Mouse (Mus musculus) spleen, adult 12 weeks (tissue): Measurements from ENCODE around the gene Wdr62.
A peak's percentile ranks its signal among the peaks of the same experiment; 100 is the strongest.
"Not testable (repeated sequence)": the region's sequence is repeated elsewhere in the genome, so short reads cannot be mapped to it uniquely, and the experiment has no call there.

Experiments
- DNase-seq: peaks from one replicate; pipeline ENCODE4 v3.0.0; 2022; ENCODE audit warnings: low spot score

Gene Wdr62

DNA sequence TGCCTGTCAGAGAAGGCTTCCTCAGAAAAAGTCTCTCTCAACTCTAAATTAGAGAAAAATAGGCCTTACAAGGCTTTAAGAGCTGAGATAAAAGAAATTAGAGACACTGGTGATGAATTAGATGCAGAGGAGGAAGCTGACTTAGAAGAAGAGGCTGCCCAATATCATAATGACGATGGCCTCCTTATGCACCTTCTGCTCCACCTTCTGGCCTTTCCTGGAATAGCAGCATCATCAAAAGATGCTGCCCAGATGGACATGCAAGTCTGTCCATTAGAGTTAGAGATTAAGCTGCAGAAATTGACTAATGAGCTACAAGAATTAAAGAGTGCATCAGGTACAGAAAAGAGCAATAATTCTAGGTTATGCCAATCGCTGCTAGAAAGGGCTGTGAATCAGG, 74.8 kb downstream of the Wdr62 start:
- peak; percentile 51 for DNase-seq

DNA sequence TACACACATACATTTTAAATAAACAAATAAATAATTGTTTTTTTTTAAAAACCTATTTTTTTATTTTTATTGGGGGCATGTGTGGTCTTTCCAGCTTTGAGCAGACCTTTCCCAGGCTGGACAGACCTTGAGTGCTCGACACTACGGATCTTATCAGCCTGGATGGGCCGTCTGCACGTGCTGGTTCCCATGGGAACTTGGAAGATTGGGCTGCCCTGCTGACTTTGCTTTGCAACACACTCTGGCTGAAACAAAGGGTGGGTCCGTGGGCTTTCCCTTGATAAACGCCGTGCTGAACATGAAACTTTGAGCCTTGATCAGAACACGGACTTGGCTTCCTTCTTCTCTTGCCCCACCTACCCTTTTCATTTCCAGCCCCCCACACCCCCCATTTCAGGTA, 75.8 kb downstream of the Wdr62 start:
- DNase-seq, result no peak

DNA sequence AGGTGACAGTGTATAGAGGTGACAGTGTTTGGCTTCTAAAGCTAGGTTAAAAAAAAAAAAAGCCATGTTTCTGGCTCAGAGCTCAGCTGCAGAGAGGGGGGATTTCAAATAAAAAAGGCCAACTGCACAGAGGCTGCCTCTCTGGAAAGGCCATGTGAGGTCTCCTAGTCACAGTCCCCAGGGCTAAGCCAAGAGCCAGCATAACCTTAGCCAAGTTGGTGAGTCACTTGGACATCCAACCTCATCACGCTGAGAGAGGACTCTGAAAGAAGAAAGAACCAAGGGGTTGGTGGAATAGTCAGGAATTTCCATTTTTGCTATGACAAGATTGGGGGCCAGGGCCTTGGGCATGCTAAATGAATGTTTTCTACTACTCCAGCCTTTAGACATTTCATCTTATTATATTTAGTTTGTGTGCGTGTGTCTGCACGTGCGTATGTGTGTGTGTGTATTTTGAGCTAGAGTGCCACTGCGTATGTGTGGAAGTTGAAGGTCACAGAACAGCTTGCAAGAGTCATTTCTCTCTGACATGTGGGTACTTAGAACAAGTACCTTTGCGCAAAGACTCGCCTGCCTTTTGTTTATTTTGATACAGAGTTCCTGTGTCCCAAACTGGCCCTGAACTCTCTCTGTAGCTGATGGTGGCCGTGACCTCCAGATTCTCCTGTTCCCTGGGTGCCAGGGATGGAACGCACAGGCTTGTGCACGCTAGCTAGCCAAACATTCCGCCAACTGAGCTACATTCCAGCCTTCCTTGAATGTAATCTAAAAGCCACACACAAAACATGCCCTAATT, 77.1 kb downstream of the Wdr62 start:
- DNase-seq, result no peak

DNA sequence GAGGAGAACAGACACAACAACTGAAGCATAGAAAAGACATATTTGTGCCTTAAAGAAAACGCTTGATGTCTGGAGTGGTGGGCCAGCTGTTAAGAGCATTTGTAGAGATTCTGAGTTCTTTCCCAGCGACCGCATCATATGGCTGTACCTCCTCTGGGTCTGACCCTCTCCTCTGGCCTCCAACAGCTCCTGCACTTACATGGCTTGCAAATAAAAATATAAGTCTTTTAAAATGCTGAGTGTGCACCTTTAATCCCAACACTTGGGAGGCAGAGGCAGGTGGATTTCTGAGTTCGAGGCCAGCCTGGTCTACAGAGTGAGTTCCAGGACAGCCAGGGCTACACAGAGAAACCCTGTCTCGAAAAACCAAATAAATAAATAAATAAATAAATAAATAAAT, 79.6 kb downstream of the Wdr62 start:
- not testable (repeated sequence) for DNase-seq

DNA sequence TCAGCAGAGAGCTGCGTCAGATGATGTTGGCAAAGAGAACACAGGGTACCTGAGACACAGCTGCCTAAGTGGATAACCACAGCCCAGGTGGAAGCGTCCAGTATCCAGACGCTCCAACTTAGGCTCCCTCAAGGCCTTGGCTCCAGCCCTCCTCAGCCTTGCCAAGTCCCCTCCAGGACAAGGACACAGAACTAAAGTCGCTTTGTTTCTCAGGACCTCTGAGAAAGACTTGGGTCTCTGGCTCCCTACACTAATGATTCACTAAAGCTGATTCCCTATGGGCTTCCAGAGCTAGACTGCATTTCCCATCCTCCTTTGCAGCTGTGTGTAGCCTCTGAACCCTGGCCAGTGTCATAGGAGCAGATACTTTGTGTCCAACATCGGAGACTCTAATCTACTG, 80.0 kb downstream of the Wdr62 start:
- no peak for DNase-seq

DNA sequence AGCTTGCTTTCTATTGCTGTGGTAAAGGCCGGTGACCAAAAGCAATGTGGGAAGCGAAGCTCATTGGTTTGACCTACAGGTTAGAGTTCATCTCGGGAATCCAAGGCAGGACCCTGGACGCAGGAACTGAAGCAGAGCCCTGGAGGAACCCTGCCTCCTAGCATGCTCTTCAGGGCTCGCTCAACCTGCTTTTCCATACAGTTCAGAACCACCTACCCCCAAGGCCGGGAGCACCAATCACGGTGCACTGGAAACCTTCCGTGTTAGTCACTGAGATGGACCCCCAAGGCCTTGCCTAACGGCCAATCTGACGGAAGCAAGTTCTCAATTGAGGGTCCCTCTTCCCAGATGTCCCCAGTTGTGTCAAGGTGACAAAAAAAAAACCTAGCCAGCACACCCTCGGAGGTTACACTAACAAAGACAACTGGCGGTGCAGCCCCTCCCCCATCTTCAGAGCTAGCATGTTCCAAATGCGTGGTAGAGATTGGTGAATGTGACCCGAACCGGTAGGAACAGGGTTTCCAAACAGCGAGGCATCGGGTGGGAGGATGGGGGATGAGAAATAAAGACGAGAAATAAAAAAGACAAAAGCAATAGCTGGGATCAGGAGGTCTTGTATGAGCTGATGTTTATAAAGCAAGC, 80.6 kb downstream of the Wdr62 start:
- no peak for DNase-seq

DNA sequence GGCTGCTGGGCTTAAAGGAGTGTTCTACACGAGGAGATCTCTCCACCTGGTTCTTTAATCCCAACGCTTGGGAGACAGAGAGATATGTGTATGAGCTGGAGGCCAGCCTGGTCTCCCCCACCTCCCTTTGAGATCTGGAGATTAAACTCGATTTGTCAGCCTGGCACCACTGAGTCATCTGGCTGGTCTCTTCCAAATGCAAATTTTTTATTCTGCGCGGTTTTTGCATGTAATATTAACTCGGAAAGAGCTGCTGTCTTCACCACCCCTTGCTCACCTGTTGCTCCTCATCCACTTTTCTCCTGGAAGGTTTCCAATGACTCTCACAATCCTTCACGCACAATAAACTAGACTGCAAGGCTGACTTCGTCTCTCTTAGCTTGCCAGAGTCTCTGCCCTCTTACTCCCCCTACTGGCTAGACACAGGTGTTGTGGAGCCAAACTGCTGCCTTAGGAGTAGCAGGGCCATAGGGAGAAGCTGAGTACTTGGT, 81.7 kb downstream of the Wdr62 start, which contains the start of gene Capns1:
TSS of gene Capns1 (minus strand) at position 331 of the 491 bp plus-strand sequence.
- peak; percentile 39 for DNase-seq

DNA sequence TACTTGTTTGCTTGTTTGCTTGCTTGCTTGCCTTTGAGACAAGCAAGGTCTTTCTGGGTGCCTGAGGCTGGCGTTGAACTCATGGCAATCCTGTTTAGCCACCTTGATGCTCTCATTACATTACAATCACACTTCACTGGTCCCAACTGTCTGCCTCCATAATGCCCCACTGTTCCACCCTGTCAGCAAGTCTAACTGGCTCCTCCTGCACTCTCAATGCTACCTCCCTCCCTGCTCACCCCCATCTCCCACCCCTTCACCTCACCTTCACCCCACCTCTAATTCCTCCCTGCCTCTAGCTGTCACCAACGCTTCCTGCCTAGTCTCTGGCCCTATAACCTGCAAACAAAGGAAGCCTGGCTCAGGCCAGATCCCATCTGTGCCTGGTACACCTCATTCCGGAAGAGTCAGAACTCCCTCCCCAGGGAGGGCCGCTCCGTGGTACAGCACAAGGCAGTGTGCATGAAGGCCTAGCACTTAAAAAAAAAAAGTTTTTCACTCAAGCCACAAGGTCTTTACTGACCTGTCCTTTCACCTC, 82.6 kb downstream of the Wdr62 start:
- DNase-seq, result no peak

DNA sequence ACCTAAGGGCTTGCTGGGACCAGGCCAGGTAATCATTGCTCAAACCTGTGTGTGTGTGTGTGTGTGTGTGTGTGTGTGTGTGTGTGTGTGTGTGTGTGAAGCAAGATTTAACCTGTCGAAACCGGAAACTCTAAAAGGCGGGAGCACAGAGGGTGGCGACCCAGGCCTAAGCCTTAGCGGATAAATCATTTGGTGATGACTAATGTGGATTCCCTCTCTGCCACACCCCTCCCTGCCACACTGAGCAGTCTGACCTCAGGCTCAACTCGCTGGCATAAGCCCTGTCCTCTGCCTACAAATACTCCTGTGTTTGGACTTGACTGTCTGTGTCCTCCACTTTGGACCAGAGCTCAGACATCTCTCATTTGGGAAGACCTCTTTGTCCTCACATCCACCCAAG, 84.0 kb downstream of the Wdr62 start:
- DNase-seq, result no peak

DNA sequence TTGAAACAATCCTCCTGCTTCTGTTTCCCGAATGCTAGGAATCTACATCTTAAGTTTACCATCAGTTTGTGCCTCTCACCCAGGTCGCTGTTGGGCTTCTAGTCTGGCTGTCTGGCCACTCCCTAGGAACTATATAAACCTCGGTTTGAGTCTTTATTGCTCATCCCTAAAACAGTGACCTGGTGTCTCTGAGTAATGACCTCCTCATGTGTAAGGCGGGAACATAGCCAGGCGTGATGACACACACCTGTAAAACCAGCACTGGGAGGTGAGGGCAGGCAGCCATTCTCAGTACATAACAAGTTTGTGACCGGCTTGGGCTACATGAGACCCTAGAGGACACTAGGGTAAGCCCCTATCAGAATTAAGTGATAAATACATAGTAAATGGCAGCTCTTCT, 84.8 kb downstream of the Wdr62 start:
- DNase-seq, result no peak

DNA sequence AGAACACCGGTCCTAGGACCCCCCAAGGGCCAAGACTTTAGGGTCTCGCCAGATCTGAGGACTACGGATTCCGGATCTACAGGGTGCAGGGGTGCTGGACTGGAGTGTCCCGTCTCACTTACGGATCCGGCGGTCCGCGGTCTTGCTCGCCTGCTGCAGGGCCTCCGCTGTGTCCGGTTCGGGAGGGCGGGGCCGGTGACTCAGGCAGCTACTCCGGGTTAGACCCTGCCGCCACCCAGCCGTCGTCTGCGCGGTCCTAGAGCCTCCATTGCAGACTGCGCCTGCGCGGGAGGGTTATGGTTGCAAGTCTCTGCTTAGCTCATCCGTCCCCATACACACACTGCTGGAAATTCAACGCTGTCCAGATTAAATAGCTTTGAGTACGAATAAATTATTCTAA, 85.3 kb downstream of the Wdr62 start:
- DNase-seq, result peak; percentile 87

DNA sequence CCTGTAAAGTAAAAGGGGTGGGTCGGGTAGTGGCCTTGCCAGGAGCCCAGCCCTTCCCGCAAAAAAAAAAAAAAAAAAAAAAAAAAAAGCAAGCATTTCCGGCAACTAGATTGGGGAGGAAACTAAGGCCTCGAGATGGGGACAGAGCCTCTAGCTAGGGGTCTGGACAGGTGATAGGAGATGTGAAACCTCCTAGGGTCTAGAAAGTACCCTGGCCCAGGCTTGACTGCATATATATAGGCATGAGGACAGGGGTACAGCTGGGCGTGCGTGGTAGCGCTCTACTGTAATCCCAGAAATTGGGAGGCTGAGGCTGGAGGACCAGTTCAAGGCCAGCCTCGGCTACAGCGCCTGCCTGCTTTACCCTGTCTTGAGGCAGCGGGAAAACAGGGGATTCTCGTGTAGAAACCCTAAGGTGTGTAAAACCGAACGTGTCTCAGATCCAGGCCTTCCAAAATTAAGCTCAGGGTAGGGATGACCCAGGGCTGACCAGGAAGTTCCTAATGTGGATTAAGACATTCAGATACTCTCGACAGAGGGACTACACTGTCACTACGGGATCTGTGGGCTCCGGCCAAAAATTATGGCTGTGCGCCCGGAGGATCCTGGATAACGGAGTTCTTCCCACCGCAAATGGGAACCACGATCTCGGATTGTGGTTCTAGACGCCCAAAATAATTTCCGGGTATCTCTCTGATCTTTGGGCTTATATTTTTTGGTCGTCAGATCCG, 86.0 kb downstream of the Wdr62 start:
- DNase-seq, result peak; percentile 26

DNA sequence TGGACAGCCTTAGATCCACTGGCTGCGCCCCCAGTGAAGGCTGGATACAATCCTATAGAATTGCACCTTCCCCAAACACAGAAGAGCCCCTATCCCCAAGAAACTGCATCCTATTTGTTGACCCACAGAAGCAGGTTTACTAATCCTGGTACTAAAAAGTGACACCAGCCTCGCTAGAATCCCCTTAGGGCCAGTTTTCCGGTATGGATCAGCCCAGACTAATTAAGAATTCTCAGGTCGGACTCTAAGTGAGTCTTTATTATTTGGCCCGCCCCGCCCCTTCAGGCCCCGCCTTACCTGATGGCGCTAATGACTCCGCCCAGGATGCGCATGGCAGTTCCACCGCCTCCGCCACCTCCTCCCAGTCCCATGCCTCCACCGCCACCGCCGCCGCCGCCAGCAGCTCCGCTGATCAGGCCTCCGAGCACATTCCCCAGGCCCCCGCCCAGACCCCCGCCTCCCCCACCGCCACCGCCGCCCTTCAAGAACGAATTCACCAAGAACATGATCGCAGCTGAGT, 86.6 kb downstream of the Wdr62 start:
- peak; percentile 79 for DNase-seq

DNA sequence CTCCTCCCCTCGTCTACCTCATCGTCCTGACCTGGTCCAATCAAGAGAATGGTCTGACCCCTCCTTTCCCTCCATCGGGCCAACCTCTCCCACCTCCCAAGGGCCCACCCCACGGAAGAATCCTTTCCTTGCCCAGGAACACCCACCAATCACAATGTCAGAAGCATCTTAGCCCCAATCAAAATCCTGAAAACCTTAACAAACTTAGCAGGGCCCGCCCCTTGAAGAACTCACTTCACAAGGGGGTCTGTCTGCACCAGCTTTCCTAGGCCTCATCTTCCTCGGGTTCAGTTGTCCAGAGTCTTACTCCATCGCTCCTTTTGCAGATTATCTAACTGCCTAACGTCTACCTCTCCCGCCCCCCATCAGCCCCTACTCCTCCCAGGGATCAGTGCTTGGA, 87.2 kb downstream of the Wdr62 start:
- DNase-seq, result no peak

DNA sequence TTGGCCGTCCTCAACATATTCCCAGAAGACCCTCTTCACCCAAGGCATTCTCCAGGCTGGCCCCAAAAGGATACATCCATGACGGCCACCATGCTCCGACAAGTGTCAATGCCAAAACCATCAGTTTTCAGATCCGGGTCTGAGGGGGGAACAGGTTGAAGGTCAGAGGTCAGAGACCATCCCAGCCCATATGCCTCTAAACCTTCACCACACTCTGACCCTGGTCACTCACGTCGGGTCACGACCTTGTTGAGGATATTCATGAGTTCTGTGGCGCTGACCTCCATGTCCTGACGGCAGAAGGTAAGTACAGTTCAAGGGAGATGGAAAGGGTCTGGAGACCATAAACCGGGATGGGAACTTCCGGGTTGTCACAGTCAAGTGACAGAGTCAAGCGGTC, 88.1 kb downstream of the Wdr62 start:
- no peak for DNase-seq
